Mouse (Mus musculus) T-helper 1 cell (primary cell): ENCODE results near the gene Kcnd3.

Experiments used
- in situ Hi-C: fragments of 300-600 bp; cut with MboI, MseI; formaldehyde crosslinking; loops from one replicate; pipeline ENCODE4 v1.15.1; 2025; ENCODE audit warnings: high pct_unique_total_duplicates

Gene Kcnd3

GRCm38 (mm10) chr3:105653544-105654380, 201.6 kb downstream of the Kcnd3 start:
- in situ Hi-C loops, result no loop called here

- in situ Hi-C loops, result no loop called here
These were observed 203.0 kb downstream of the Kcnd3 start for GRCm38 (mm10) chr3:105655031-105655585.

DNA sequence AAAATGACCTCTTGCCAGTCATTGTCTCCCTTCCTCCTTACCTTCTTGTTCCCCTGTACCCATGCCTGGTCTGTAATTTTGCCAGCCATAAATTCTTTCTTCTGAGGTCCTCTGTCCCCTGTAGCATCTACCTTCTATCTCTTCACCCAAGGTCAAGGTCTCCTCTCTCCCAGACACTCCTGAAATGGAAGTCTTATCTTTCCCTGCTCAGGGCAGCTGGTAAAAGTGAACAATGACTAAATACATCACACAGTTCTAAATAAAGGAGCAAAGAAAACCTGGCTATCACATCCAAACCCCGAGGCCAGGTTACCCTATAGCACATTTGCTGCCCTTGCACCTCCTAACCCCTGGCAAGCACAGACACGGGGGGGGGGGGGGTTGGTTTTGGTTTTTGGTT, 208.4 kb downstream of the Kcnd3 start:
- in situ Hi-C loops, result no loop called here

- in situ Hi-C loops, result no loop called here
These were observed 210.9 kb downstream of the Kcnd3 start for GRCm38 (mm10) chr3:105663043-105663442.

DNA sequence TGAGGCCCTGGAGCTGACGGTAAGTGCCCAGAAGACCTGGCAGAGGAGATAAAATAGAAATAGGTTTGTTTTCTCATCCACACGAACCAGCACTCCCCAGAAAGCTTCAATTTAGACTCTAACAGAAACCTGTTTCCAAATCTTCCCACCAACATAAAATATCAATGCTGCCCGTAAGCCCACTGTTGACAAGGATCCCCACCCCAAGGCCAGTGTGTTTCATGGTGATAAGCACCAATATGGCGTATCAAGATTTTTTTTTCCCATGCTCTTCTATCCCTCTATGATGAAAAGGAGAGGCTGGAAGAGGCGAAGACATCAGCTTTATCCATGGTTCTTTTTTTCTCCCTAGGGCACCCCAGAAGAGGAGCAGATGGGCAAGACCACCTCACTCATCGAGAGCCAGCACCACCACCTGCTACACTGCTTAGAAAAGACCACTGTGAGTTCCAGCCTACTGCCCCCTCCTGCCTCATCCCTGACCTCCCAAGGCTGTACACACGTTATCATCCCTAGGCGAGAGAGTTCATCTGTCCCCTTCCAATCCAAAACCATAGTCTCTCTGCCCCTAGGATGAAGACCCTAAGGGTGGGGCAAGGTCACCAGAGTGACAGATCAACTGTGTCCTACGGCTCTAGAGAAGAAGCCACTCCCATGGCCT, 213.1 kb downstream of the Kcnd3 start:
- in situ Hi-C loops, result no loop called here

DNA sequence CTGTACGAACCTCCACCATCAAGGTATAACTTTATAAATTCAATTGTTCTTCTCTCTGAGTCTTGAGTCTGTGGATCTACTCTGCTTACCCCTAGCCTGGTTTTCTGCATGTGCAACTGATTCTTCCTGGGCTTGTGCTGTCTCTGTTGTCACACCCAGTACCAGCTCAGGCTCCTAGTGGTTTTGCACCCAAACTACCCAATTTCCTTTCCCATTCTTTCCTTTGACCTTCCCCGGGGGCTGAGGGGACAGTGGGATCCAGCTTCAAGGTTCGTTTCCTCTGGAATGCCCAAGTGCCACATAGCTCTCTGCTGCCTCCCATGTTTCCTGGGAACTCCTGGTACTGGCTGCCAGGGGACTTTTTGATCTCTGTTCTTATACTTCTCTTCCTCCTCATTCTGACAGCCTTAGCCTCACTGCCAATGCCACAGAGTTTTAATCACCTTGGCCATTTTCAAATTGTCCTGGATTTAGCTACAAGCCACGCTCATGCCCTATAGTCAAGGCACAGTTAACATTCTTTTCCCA, 214.9 kb downstream of the Kcnd3 start:
- in situ Hi-C loops, result no loop called here

DNA sequence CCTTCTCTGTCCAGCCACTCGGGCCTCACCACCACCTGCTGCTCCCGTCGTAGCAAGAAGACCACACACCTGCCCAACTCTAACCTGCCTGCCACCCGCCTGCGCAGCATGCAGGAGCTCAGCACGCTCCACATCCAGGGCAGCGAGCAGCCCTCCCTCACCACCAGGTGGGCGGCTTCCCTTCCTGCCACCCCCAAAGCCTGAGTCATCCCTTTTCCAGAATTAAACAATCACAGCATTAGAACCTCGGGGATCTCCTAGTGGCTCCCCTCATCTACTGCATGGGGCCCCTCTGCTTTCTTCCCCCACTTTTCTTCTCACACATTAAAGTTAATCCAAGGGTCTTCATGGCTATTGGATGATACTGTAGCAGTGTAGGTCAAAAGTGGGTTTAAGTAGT, 216.0 kb downstream of the Kcnd3 start:
- in situ Hi-C loops, result no loop called here

DNA sequence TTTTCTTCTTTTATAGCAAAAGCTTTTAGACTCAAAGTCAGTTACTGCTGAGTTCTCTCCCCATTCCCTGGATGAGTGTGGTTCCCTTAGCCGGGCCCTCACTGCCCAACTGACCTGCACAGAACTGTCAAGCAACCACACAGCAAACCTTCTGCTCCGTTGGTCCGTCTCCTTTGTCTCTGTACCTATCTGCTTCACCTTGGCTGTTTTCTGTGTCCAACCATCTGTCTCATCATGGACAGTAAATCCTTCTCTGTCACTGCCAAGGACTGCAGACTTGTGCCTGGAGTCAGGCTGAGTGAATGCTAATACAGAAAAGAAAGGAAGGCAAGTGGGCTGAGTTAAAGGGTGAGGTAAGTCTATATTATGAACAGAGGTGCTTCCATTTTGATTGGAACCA, 217.6 kb downstream of the Kcnd3 start:
- in situ Hi-C loops, result loop anchor here (10.0 kb wide), 1 partner anchor 775 kb away; no protein-coding TSS in a partner anchor

DNA sequence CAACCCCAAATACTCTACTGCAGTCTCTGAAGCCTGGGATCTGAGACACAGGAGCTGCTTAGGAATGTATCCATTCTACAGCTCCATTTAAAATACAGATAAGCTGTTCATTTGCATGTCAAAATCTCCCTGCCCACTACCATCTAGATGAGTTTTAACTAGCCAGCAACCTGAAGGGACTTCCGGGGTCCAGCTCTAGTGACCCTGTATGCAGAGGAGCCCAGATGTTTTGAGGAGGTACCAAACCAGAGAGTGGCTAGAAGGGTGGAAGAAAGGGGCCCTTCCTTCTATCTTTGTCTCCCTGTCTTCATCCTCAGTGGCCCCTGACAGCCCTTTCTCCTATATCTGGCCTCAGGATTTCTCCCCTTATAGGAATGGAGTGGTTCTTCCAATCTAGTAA, 218.7 kb downstream of the Kcnd3 start:
- in situ Hi-C loops, result loop anchor here (10.0 kb wide), 1 partner anchor 774 kb away; no protein-coding TSS in a partner anchor

- in situ Hi-C loops, result loop anchor here (10.0 kb wide), 1 partner anchor 770 kb away; no protein-coding TSS in a partner anchor
These were observed 222.6 kb downstream of the Kcnd3 start for GRCm38 (mm10) chr3:105674595-105675218.

GRCm38 (mm10) chr3:105675932-105676331, 223.8 kb downstream of the Kcnd3 start:
- in situ Hi-C loops, result loop anchor here (10.0 kb wide), 1 partner anchor 769 kb away; no protein-coding TSS in a partner anchor

GRCm38 (mm10) chr3:105680346-105680745, 228.2 kb downstream of the Kcnd3 start:
- in situ Hi-C loops, result no loop called here

DNA sequence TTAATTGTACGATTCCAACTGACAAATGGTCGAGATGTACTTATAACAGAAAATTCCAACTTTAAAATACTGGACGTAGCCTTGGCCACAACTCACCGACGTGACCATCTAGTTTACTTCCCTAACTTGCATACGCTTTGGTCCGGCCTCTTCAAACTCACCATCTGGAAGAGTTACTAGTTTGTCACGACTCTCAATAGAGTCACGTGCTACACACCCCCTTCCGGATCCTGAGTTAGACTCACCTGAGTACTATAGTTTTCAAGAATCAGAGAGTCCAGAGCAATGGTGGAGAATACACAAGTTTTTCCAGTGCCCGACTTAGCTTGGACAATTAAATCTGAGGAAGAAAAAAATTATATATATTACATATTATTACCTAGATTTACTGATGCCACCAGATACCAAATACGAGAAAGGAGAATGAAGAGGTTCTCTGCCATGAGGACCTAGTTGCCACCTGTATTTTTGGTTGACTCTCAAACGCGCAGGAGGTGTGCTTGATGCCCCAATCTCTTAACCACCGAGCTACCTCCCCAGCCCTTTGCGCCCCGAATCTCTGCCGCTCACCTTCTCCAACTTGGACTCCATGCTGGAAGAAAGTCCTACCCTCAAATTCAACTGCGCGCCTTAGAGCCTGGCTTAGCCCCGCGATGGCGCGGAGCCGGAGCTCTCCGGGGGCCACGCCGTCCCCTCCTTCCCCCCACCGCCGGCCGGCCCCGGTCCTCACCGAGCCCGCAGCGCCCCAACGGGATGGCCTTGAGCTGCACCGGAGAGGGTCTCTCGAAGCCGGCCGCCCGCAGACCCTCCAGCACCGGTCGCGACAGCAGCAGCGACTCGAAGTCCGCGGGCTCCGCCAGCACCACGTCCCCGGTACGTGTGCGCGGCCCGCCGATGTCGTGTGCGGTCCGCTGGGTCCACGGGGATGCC, 234.5 kb downstream of the Kcnd3 start:
- in situ Hi-C loops, result loop anchor here (5.0 kb wide), 2 partner anchors 36 to 271 kb away; partner anchors contain the start of gene Wdr77

GRCm38 (mm10) chr3:105687324-105688060, 235.4 kb downstream of the Kcnd3 start, which contains the start of gene Ddx20:
Gene Ddx20, minus strand, starts transcription at chr3:105687574.
- in situ Hi-C loops, result loop anchor here (5.0 kb wide), 2 partner anchors 35 to 270 kb away; partner anchors contain the start of gene Wdr77

DNA sequence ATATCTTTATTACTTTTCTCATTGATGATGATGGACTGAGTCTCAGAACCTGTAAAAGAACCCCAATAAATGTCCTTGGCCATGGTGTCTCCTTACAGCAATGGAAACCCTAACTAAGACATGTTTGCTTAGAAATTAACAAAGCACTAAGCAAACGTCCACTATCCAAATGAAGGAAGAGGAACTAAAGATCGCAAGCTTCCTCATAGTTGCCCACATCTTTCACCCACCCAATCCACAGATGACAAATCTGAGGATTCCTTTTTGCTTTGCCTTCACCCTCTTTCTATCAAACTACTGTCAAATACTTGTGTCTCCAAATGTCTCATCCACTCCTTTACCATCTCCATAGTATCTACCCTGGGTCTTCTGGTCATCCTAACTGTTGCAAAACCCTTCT, 236.4 kb downstream of the Kcnd3 start:
- in situ Hi-C loops, result loop anchor here (5.0 kb wide), 2 partner anchors 34 to 269 kb away; partner anchors contain the start of gene Wdr77

GRCm38 (mm10) chr3:105693327-105694080, 241.4 kb downstream of the Kcnd3 start:
- in situ Hi-C loops, result no loop called here

- in situ Hi-C loops, result loop anchor here (5.0 kb wide), 1 partner anchor 202 kb away; no protein-coding TSS in a partner anchor
These were observed 243.6 kb downstream of the Kcnd3 start for GRCm38 (mm10) chr3:105695476-105696386.
